Mouse (Mus musculus) CH12.LX (cell line): Measurements from ENCODE around the gene Dnm2. TPM values are rescaled to one million over a fixed set of nuclear protein-coding genes. Genes with fewer than 3 reads are reported as not detected.

Experiments
- DNase-seq: peaks from one replicate; pipeline ENCODE4 v3.0.0-alpha.2; 2013; ENCODE audit errors: extremely low read depth
- H3K27ac ChIP-seq: 2 replicates; pipeline ENCODE4 v1.5.1; 2012; ENCODE audit warnings: low read depth, mild to moderate bottlenecking, control low read depth, moderate library complexity; ENCODE audit not compliant: insufficient read depth
- H3K27me3 ChIP-seq: replicated peaks from 2 replicates; pipeline ENCODE3; 2012; ENCODE audit warnings: inconsistent platforms
- H3K36me3 ChIP-seq, 2 experiments: replicated peaks in 1 of 2; 2 replicates each; pipeline versions ENCODE3 to v1.6.1; 2012; ENCODE audit warnings: inconsistent platforms in 1 of 2, low read length in 1 of 2, mild to moderate bottlenecking in 1 of 2, mixed read lengths in 1 of 2, moderate library complexity in 1 of 2; ENCODE audit not compliant: control insufficient read depth in 1 of 2, insufficient read depth in 1 of 2
- H3K4me1 ChIP-seq, 2 experiments: 2 replicates each; pipeline ENCODE4 v1.6.1; 2012; ENCODE audit warnings: inconsistent platforms in 1 of 2, moderate library complexity in 1 of 2; ENCODE audit not compliant: insufficient read depth in 2 of 2, control insufficient read depth in 1 of 2
- H3K4me2 ChIP-seq: 2 replicates; pipeline ENCODE4 v1.6.1; 2012; ENCODE audit warnings: low read depth, mild to moderate bottlenecking, control low read depth; ENCODE audit not compliant: poor library complexity, insufficient read depth, severe bottlenecking
- H3K4me3 ChIP-seq, 3 experiments: fragments of 150-350 bp in 1 of 3; sonication (generic) in 1 of 3; replicated peaks in 1 of 3; 2 replicates each; pipeline versions ENCODE3 to v1.5.1; 2011 to 2012; ENCODE audit warnings: low read depth in 2 of 3, low read length in 2 of 3, mild to moderate bottlenecking in 2 of 3, moderate library complexity in 2 of 3, control low read depth in 1 of 3, improper control_type of control experiment in 1 of 3, inconsistent platforms in 1 of 3, mixed read lengths in 1 of 3; ENCODE audit not compliant: poor library complexity in 1 of 3
- H3K79me2 ChIP-seq: replicated peaks from 2 replicates; pipeline ENCODE4 v1.6.1; 2012; ENCODE audit warnings: mild to moderate bottlenecking, moderate library complexity; ENCODE audit not compliant: control insufficient read depth, poor library complexity, insufficient read depth, severe bottlenecking; ENCODE audit errors: extremely low read depth
- H3K9ac ChIP-seq: 2 replicates; pipeline ENCODE4 v1.6.1; 2012; ENCODE audit warnings: low read depth, mild to moderate bottlenecking, control low read depth, moderate library complexity; ENCODE audit not compliant: insufficient read depth
- H3K9me3 ChIP-seq: replicated peaks from 2 replicates; pipeline ENCODE3; 2012; ENCODE audit warnings: low read length, inconsistent platforms, mixed read lengths
- BHLHE40 ChIP-seq: IDR thresholded peaks from 2 replicates; pipeline ENCODE4 v1.6.1; 2011; ENCODE audit warnings: mild to moderate bottlenecking, low read depth, low read length, improper control_type of control experiment
- CHD1 ChIP-seq: IDR thresholded peaks from 2 replicates; pipeline ENCODE4 v1.6.1; 2012; ENCODE audit warnings: low read depth, low read length, improper control_type of control experiment, inconsistent platforms
- ELF1 ChIP-seq: IDR thresholded peaks from 2 replicates; pipeline ENCODE4 v1.6.1; 2014; ENCODE audit warnings: low read depth, mild to moderate bottlenecking, inconsistent platforms, low read length, improper control_type of control experiment
- EP300 ChIP-seq: IDR thresholded peaks from 2 replicates; pipeline ENCODE4 v1.6.1; 2011; ENCODE audit warnings: low read length, improper control_type of control experiment
- ETS1 ChIP-seq: conservative IDR thresholded peaks from 2 replicates; pipeline ENCODE4 v1.6.1; 2012; ENCODE audit warnings: low read depth, mild to moderate bottlenecking, inconsistent platforms, low read length, improper control_type of control experiment, moderate library complexity
- HCFC1 ChIP-seq: IDR thresholded peaks from 2 replicates; pipeline ENCODE4 v1.6.1; 2012; ENCODE audit warnings: low read depth, mild to moderate bottlenecking, inconsistent platforms, low read length, improper control_type of control experiment
- JUN ChIP-seq: IDR thresholded peaks from 2 replicates; pipeline ENCODE4 v1.6.1; 2011; ENCODE audit warnings: low read depth, mild to moderate bottlenecking, low read length, improper control_type of control experiment, moderate library complexity; ENCODE audit not compliant: insufficient read depth
- MAFK ChIP-seq: IDR thresholded peaks from 2 replicates; pipeline ENCODE4 v1.6.1; 2011; ENCODE audit warnings: low read length, improper control_type of control experiment; ENCODE audit not compliant: insufficient replicate concordance
- MAX ChIP-seq: IDR thresholded peaks from 2 replicates; pipeline ENCODE4 v1.6.1; 2011; ENCODE audit warnings: low read length, improper control_type of control experiment
- MXI1 ChIP-seq: IDR thresholded peaks from 2 replicates; pipeline ENCODE4 v1.6.1; 2011; ENCODE audit warnings: mild to moderate bottlenecking, low read depth, low read length, improper control_type of control experiment
- MYC ChIP-seq: IDR thresholded peaks from 2 replicates; pipeline ENCODE4 v1.6.1; 2011; ENCODE audit warnings: low read depth, mild to moderate bottlenecking, improper control_type of control experiment, low read length
- NELFE ChIP-seq: IDR thresholded peaks from 2 replicates; pipeline ENCODE4 v1.6.1; 2011; ENCODE audit warnings: low read depth, low read length, improper control_type of control experiment
- NRF1 ChIP-seq: IDR thresholded peaks from 2 replicates; pipeline ENCODE4 v1.6.1; 2014; ENCODE audit warnings: low read depth, mild to moderate bottlenecking, inconsistent platforms, low read length, improper control_type of control experiment, moderate library complexity
- PAX5 ChIP-seq: IDR thresholded peaks from 2 replicates; pipeline ENCODE4 v1.6.1; 2012; ENCODE audit warnings: low read length, inconsistent platforms, mixed read lengths
- POLR2A ChIP-seq: IDR thresholded peaks from 2 replicates; pipeline ENCODE4 v1.6.1; 2011; ENCODE audit warnings: low read depth, mild to moderate bottlenecking, improper control_type of control experiment, low read length
- POLR2AphosphoS2 ChIP-seq: IDR thresholded peaks from 2 replicates; pipeline ENCODE4 v1.6.1; 2011; ENCODE audit warnings: low read depth, low read length, improper control_type of control experiment
- RAD21 ChIP-seq: IDR thresholded peaks from 2 replicates; pipeline ENCODE4 v1.6.1; 2011; ENCODE audit warnings: low read depth, mild to moderate bottlenecking, low read length, improper control_type of control experiment, moderate library complexity
- RCOR1 ChIP-seq: conservative IDR thresholded peaks from 2 replicates; pipeline ENCODE4 v1.6.1; 2012; ENCODE audit warnings: low read depth, mild to moderate bottlenecking, inconsistent platforms, low read length, improper control_type of control experiment
- SIN3A ChIP-seq: IDR thresholded peaks from 2 replicates; pipeline ENCODE4 v1.6.1; 2012; ENCODE audit warnings: low read length, improper control_type of control experiment, inconsistent platforms
- SMC3 ChIP-seq: IDR thresholded peaks from 2 replicates; pipeline ENCODE4 v1.6.1; 2011; ENCODE audit warnings: low read depth, low read length, improper control_type of control experiment
- TBP ChIP-seq: conservative IDR thresholded peaks from 2 replicates; pipeline ENCODE4 v1.6.1; 2011; ENCODE audit warnings: low read depth, low read length, improper control_type of control experiment
- TCF12 ChIP-seq: IDR thresholded peaks from 2 replicates; pipeline ENCODE4 v1.6.1; 2014; ENCODE audit warnings: low read depth, mild to moderate bottlenecking, inconsistent platforms, low read length, improper control_type of control experiment
- USF1 ChIP-seq: IDR thresholded peaks from 2 replicates; pipeline ENCODE4 v1.6.1; 2014; ENCODE audit warnings: low read depth, mild to moderate bottlenecking, inconsistent platforms, low read length, improper control_type of control experiment
- ZC3H11A ChIP-seq: IDR thresholded peaks from 2 replicates; pipeline ENCODE4 v1.6.1; 2012; ENCODE audit warnings: low read depth, mild to moderate bottlenecking, inconsistent platforms, low read length, improper control_type of control experiment
- ZKSCAN1 ChIP-seq: IDR thresholded peaks from 2 replicates; pipeline ENCODE4 v1.6.1; 2012; ENCODE audit warnings: low read depth, inconsistent platforms, low read length, improper control_type of control experiment, borderline replicate concordance
- ZMIZ1 ChIP-seq: IDR thresholded peaks from 2 replicates; pipeline ENCODE4 v1.6.1; 2012; ENCODE audit warnings: low read depth, mild to moderate bottlenecking, inconsistent platforms, low read length, improper control_type of control experiment
- dilution Hi-C: fragments of 300-500 bp; cut with MboI; formaldehyde crosslinking; loops from 2 replicates; pipeline ENCODE4 v1.14.3; 2020; ENCODE audit warnings: low sequenced_read_pairs; ENCODE audit not compliant: extremely low pct_unique_long_range_greater_than_20kb, extremely low pct_ligation_motif_present
- in situ Hi-C: fragments of 300-500 bp; cut with MboI; formaldehyde crosslinking; loops from 3 replicates; pipeline ENCODE4 v1.14.3; 2019; ENCODE audit warnings: low sequenced_read_pairs, low pct_ligation_motif_present, low pct_unique_long_range_greater_than_20kb, mixed read lengths
- polyA plus RNA-seq: library from polyadenylated mRNA; unstranded; fragments of >175 nt; gene quantifications from 2 replicates; pipeline ENCODE4 v1.2.1, GENCODE M21; 2012; ENCODE audit warnings: low read depth; ENCODE audit not compliant: insufficient read length
- total RNA-seq, 2 experiments: library from RNA; depleted of rRNA; stranded (reverse); fragments of 300-350 nt in 1 of 2; fragments of >200 nt in 1 of 2; gene quantifications; 2 replicates each; pipeline ENCODE4 v1.2.3; 2012 to 2014

Dnm2 gene
- total and polyA plus RNA-seq, 3 experiments: 36.4 to 64.3 (median 55.4) TPM

- Histone ChIP-seq H3K9ac (no peak overlapping the region), H3K4me3 (peak overlapping the region; percentile 61 to 82 (median 74)), H3K36me3 (peaks cover 0 to 16% of the 10 kb centered on the region in 2 experiments), H3K9me3 (no peaks in the 10 kb centered on the region), H3K27me3 (no peaks in the 10 kb centered on the region), H3K4me2 (peak overlapping the region; percentile 69), H3K4me1 (peaks cover 7 to 27% of the 10 kb centered on the region in 2 experiments), H3K27ac (no peak overlapping the region), H3K79me2 (peaks cover 22% of the 10 kb centered on the region)
- in situ Hi-C loops: loop anchor here (5.0 kb wide), 1 partner anchor 47 kb away; the partner anchor contains the start of genes Timm29 and Yipf2
- no peak for DNase-seq
- TF ChIP-seq NELFE (no peak), ZC3H11A (no peak), TCF12 (no peak), RCOR1 (no peak), ZMIZ1 (0 out of 2 replicates have a peak, but pooled peaks have one; percentile 41), MAX (no peak), TBP (no peak), ETS1 (no peak), POLR2A (peak; percentile 36), ZKSCAN1 (no peak), JUN (no peak), SMC3 (no peak), SIN3A (no peak), NRF1 (no peak), POLR2AphosphoS2 (no peak), HCFC1 (peak; percentile 54), MXI1 (no peak; the same call in 1 of the 2 replicates), USF1 (no peak), EP300 (no peak), MYC (no peak), ELF1 (0 out of 2 replicates have a peak, but pooled peaks have one; percentile 11), PAX5 (no peak), MAFK (no peak), BHLHE40 (no peak), RAD21 (no peak), CHD1 (no peak)
- dilution Hi-C loops: no loop called here
Observed at GRCm38 (mm10) chr9:21545351-21545915, 120.7 kb downstream of the Dnm2 start.
